Mouse (Mus musculus) ES-E14 (cell line): Measurements from ENCODE around the gene Spata3. TPM values are rescaled to one million over a fixed set of nuclear protein-coding genes. Genes with fewer than 3 reads are reported as not detected.

Experiments used
- DNase-seq: peaks from one replicate; pipeline ENCODE4 v3.0.0-alpha.2; 2013; ENCODE audit warnings: low read depth, low spot score
- H3K27ac ChIP-seq: 2 replicates; pipeline ENCODE4 v1.5.1; 2012; ENCODE audit warnings: low read depth, mild to moderate bottlenecking, low read length, moderate library complexity, mixed read lengths; ENCODE audit not compliant: poor library complexity, insufficient read depth, severe bottlenecking
- H3K36me3 ChIP-seq: 2 replicates; pipeline ENCODE4 v1.6.1; 2012; ENCODE audit warnings: mild to moderate bottlenecking, low read length, moderate library complexity, mixed read lengths; ENCODE audit not compliant: control insufficient read depth, poor library complexity, insufficient read depth, severe bottlenecking
- H3K4me1 ChIP-seq, 2 experiments: fragments of 150-350 bp in 1 of 2; sonication (generic) in 1 of 2; 2 replicates each; pipeline ENCODE4 v1.6.1; 2012; ENCODE audit warnings: low read length in 2 of 2, mild to moderate bottlenecking in 1 of 2, mixed read lengths in 1 of 2; ENCODE audit not compliant: control insufficient read depth in 2 of 2, insufficient read depth in 2 of 2, poor library complexity in 1 of 2
- H3K4me3 ChIP-seq, 2 experiments: fragments of 150-350 bp in 1 of 2; sonication (generic) in 1 of 2; 2 replicates each; pipeline ENCODE4 v1.5.1; 2012; ENCODE audit warnings: low read length in 2 of 2, low read depth in 1 of 2, mild to moderate bottlenecking in 1 of 2, mixed read lengths in 1 of 2; ENCODE audit not compliant: insufficient read depth in 1 of 2, poor library complexity in 1 of 2, severe bottlenecking in 1 of 2
- H3K9ac ChIP-seq: 2 replicates; pipeline ENCODE4 v1.6.1; 2012; ENCODE audit warnings: low read depth, mild to moderate bottlenecking, low read length, mixed read lengths; ENCODE audit not compliant: poor library complexity, insufficient read depth, severe bottlenecking
- H3K9me3 ChIP-seq: fragments of 150-350 bp; sonication (generic); 2 replicates; pipeline ENCODE4 v1.6.1; 2012; ENCODE audit warnings: low read depth, mild to moderate bottlenecking, low read length; ENCODE audit not compliant: control insufficient read depth, insufficient read depth
- CHD2 ChIP-seq: IDR thresholded peaks from 2 replicates; pipeline ENCODE4 v1.6.1; 2014; ENCODE audit warnings: mild to moderate bottlenecking, low read depth, low read length, inconsistent platforms
- HCFC1 ChIP-seq: IDR thresholded peaks from 2 replicates; pipeline ENCODE4 v1.6.1; 2012; ENCODE audit warnings: low read length, inconsistent platforms, borderline replicate concordance; ENCODE audit not compliant: insufficient read depth
- MAFK ChIP-seq: IDR thresholded peaks from 2 replicates; pipeline ENCODE4 v1.6.1; 2014; ENCODE audit warnings: mild to moderate bottlenecking, low read depth, low read length, inconsistent platforms; ENCODE audit not compliant: insufficient read depth
- ZC3H11A ChIP-seq: IDR thresholded peaks from 2 replicates; pipeline ENCODE4 v1.6.1; 2012; ENCODE audit warnings: low read depth, mild to moderate bottlenecking, inconsistent platforms, low read length, borderline replicate concordance
- ZNF384 ChIP-seq: IDR thresholded peaks from 2 replicates; pipeline ENCODE4 v1.6.1; 2012; ENCODE audit warnings: low read depth, low read length, inconsistent platforms
- in situ Hi-C, 2 experiments: fragments of 600-800 bp; cut with MboI; formaldehyde crosslinking; loops; one replicate each; pipeline ENCODE4 v1.15.1; 2025; ENCODE audit warnings: low sequenced_read_pairs in 2 of 2, inconsistent platforms in 1 of 2; ENCODE audit not compliant: unreplicated experiment in 2 of 2
- total RNA-seq: library from RNA; depleted of rRNA; stranded (reverse); fragments of 300-350 nt; gene quantifications from 2 replicates; pipeline ENCODE4 v1.2.3, GENCODE M21; 2012

The Spata3 gene
- total RNA-seq, 1 experiment = not detected

DNA sequence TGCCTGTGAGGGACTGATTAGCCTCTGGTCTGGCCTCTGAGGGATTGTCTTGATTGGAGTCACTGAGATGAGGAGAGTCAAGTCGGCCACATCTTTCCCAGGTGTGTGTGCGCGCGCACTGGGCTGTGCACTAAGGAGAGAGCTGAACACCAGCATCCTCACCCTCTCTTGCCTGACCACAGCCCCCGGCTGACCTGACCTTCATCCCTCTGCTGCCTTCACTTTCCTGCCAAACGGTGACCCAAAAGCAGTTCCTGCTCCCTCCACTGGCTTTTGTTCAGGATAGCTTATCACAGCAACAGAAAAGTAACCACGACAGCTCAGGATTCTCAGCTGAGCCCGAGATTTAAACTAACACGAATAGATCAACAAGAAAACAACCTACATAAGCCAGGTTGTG, 24.4 kb upstream of the Spata3 start:
- Histone ChIP-seq H3K9ac (no peak overlapping the region), H3K9me3 (no peaks in the 10 kb centered on the region), H3K36me3 (no peaks in the 10 kb centered on the region), H3K4me1 (peaks cover 5 to 6% of the 10 kb centered on the region in 2 experiments; a peak in 3 of 4 replicates), H3K27ac (no peak overlapping the region), H3K4me3 (no peak overlapping the region)
- TF ChIP-seq CHD2 (no peak), ZNF384 (no peak), HCFC1 (no peak), MAFK (no peak), ZC3H11A (no peak)
- no peak for DNase-seq
- in situ Hi-C loops = no loop called here

DNA sequence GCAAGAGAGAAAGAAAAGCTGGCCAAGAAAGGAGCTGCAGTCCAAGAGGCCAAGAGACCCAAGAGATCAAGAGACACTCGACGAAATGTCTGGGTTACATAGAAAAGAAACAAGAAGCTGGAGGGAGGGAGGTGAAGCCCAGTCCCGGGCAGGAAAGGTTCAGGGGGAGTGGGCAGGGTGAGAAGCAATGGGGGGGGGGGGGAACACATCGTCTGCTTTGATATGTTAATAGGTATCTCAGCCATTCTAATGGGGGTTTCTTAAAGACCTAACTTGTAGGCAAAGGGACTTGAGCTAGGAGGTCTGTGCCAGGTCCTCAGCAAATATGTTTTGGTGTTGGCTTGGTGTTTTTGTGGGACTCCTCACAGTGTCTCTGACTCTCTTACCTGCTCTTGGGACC, 23.1 kb upstream of the Spata3 start:
- Histone ChIP-seq H3K4me1 (peaks cover 5 to 6% of the 10 kb centered on the region in 2 experiments; a peak in 3 of 4 replicates), H3K4me3 (no peak overlapping the region), H3K9ac (no peak overlapping the region), H3K27ac (no peak overlapping the region), H3K36me3 (no peaks in the 10 kb centered on the region), H3K9me3 (no peaks in the 10 kb centered on the region)
- TF ChIP-seq CHD2 (no peak), HCFC1 (no peak), ZC3H11A (no peak), MAFK (no peak), ZNF384 (no peak)
- peak; percentile 25 for DNase-seq
- in situ Hi-C loops = no loop called here

DNA sequence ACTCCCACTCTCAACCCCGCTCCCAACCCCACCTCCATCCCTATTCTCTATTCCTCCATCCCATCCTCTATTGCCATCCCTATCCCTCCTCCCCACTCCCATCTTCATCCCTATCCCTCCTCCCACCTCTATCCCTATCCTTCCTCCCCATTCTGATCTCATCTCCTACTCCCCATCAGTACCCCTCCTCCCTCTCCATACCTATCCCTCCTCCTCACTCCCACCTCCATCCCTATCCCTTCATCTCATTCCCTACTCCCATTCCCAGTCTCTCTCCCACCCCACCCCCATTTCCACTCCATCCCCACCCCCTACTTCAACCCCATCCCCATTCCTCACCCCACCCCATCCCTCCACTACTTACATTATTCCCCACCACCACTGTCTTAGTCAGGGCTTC, 19.4 kb upstream of the Spata3 start:
- Histone ChIP-seq H3K27ac (no peak overlapping the region), H3K36me3 (no peaks in the 10 kb centered on the region), H3K9me3 (no peaks in the 10 kb centered on the region), H3K4me1 (peaks cover 4 to 5% of the 10 kb centered on the region in 2 experiments; a peak in 3 of 4 replicates), H3K9ac (no peak overlapping the region), H3K4me3 (no peak overlapping the region)
- in situ Hi-C loops = no loop called here
- TF ChIP-seq MAFK (no peak), CHD2 (no peak), HCFC1 (no peak), ZC3H11A (no peak), ZNF384 (no peak)
- DNase-seq = no peak

DNA sequence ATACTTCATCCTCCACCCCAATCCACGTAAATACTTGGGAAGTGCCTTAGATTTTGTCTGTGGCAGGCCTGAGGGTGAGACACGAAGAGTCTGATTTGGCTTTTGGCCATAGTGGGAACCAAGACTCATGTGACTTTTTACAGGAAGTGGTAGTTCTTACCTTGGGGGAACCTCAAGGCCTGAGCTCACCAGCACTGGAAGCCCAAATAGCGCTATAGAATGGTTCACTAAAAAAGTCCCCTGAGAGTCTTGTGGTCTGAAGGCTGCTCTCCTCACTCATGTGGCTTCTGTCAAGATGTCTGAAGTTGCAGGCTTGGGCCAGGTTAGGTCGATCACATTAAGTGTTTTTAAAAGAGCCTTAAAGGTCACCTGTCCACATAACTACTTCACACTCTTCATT, 18.6 kb upstream of the Spata3 start:
- Histone ChIP-seq H3K4me3 (no peak overlapping the region), H3K9me3 (no peaks in the 10 kb centered on the region), H3K9ac (no peak overlapping the region), H3K27ac (no peak overlapping the region), H3K4me1 (peaks cover 4 to 5% of the 10 kb centered on the region in 2 experiments; a peak in 3 of 4 replicates), H3K36me3 (no peaks in the 10 kb centered on the region)
- in situ Hi-C loops = no loop called here
- DNase-seq = no peak
- no peak for TF ChIP-seq HCFC1
- no peak for TF ChIP-seq CHD2
- TF ChIP-seq MAFK = no peak
- no peak for TF ChIP-seq ZNF384
- TF ChIP-seq ZC3H11A = no peak
